Mouse (Mus musculus) adipose tissue, adult 10 weeks (tissue): Measurements from ENCODE around the gene Ints6l. TPM values are rescaled to one million over a fixed set of nuclear protein-coding genes. Genes with fewer than 3 reads are reported as not detected.

Experiments used
- polyA plus RNA-seq: library from polyadenylated mRNA; stranded (reverse); fragments of 350-450 nt; fragmentation: Illumina TruSeq; extraction: RNeasy Lipid Tissue Mini Kit (QIAGEN cat#74804); gene quantifications from one replicate; pipeline ENCODE4 v1.2.3, GENCODE M21; 2014; ENCODE audit warnings: low read depth, low replicate concordance

Ints6l gene
- polyA plus RNA-seq, result 38.0 TPM

DNA sequence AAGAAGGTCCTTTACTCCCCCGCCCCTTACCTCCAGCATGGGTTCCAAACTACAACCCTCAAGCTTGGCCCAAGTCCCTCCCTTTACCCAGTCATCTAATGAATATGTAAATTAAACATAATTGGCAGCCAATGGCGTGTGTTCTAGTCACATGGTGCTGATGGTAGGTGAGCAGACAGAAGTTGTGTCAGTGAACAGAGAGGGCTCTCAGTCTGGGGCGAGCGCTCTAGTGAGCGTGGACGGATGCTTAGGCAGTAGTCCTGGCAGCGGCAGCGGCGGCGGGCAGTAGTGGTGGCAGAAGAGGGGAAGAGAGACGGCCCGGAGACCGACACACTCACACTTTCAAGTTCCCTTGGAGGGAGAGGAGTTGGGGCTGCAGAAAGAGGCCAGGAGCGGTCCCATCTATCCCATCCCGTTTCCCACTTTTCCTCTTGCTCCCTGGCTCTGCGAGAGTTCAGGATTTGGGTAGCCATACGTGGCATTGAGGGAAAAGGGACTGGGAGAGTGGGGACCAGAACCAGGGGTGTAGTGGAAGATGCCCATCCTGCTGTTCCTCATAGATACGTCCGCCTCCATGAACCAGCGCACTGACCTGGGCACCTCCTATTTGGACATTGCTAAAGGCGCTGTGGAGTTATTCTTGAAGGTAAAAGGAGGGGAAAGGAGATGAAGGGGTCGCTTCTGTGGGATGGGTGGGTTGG, at the start of gene Ints6l:
Gene Ints6l (plus strand): TSS at position 187 of the 701 bp plus-strand sequence.

DNA sequence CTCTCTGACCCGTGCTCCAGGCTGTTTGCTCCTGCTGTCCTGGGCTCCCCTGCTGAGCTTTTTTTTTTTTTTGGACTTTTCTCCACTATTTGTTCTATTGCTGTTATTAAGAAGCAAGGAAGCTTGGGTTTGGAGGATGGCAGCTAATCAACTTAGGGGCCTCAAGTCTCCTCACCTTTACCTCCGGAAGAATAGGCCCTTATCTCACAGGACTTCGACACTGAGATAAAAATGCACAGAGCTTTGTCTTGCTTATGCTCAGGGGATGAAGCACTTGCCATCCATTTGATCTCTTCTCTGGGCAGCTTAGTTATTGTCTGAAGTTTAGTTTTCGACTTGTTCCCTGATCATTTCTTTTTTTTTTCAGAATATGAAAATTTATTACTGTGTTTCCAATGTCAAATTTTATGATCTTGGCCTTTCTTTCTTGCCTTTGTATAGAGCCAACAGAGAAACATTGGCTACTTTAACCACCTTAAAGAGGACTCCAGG, 7.1 kb upstream of the Ints6l start, which contains the start of gene Gm2174:
Gene Gm2174 (plus strand): TSS at position 442 of the 492 bp plus-strand sequence.

DNA sequence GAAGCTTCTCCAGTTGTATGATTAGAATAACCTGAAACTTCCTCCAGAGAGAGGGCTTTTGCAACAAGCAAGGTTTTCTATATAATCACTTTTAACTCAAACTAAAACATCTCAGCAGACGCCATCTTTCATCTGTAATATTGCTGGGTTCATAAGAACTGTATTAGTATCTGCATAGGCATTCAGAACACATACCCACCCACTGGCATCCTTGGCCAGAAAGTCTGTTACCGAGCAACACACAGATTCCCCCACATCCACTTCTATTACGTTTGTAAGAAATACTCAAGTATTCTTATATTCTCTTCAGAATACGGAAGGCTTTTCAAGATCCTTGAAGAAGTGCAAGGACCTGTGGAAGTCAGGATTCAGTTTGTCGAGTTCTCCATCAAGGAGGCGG, 69.8 kb downstream of the Ints6l start, which contains the start of gene Gm10477:
Gene Gm10477 (plus strand): TSS at position 301 of the 400 bp plus-strand sequence.

DNA sequence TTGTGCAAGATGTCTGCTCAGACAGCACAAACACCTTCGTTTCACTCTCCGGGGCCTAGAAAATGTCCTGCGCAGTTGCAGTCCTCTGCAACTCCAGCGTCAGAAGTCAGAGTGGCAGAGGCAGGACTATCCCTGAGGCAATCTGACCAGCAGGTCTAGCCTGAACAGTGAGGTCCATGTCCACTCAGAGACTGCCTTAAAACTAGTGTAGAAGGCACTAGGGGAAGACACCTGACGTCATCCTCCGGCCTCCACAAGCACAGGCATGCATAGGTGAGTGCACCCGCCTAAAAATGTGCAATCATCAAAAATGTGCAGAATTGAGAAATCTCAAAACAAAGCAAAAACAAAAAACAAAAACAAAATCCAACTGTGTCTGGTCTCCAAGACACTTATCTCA, 94.8 kb downstream of the Ints6l start, which contains the start of gene Gm648:
Gene Gm648 (minus strand): TSS at position 101 of the 400 bp plus-strand sequence.

Other genes starting within 250 kb of the Ints6l start
- gene Gm773, start 242.0 kb upstream of the Ints6l start, polyA plus RNA-seq, result not detected
- 5.1 TPM for gene Zfp449, start 108.5 kb upstream of the Ints6l start, polyA plus RNA-seq
- gene Smim10l2a, start 80.3 kb upstream of the Ints6l start, polyA plus RNA-seq, result 6.0 TPM
- gene Gm2174, start 6.9 kb upstream of the Ints6l start, polyA plus RNA-seq, result not detected
- gene Gm10477, start 69.9 kb downstream of the Ints6l start, polyA plus RNA-seq, result not detected
- gene Gm648, start 94.7 kb downstream of the Ints6l start, polyA plus RNA-seq, result 0.42 TPM
- 22.4 TPM for gene Mmgt1, start 143.2 kb downstream of the Ints6l start, polyA plus RNA-seq
- 54.3 TPM for gene Slc9a6, start 154.9 kb downstream of the Ints6l start, polyA plus RNA-seq